Mouse (Mus musculus) spleen, postnatal 36 days (tissue): ENCODE results near the gene Mcl1.
"Not testable (repeated sequence)": the region's sequence is repeated elsewhere in the genome, so short reads cannot be mapped to it uniquely, and the experiment has no call there.

Experiments used
- DNase-seq, 2 experiments: peaks; one replicate each; pipeline ENCODE4 v3.0.0; 2022; ENCODE audit warnings: low spot score in 2 of 2, mixed read lengths in 1 of 2

Mcl1 gene

GRCm38 (mm10) chr3:95658236-95658867 is at the start of gene Mcl1:
Gene Mcl1 (plus strand): TSS chr3:95658788.
- peak; percentile 96 to 97 for DNase-seq

GRCm38 (mm10) chr3:95609195-95609594 is 49.4 kb upstream of the Mcl1 start:
- no peak for DNase-seq

GRCm38 (mm10) chr3:95613996-95614395 is 44.6 kb upstream of the Mcl1 start:
- DNase-seq = no peak

- no peak for DNase-seq
These were observed 40.1 kb upstream of the Mcl1 start for GRCm38 (mm10) chr3:95618511-95618910.

GRCm38 (mm10) chr3:95621241-95621640 is 37.3 kb upstream of the Mcl1 start:
- no peak for DNase-seq

- DNase-seq = not testable (repeated sequence)
These were observed 36.2 kb upstream of the Mcl1 start for GRCm38 (mm10) chr3:95622421-95622820.

GRCm38 (mm10) chr3:95623551-95623950 is 35.0 kb upstream of the Mcl1 start:
- no peak for DNase-seq

- DNase-seq = not testable (repeated sequence)
These were observed 34.5 kb upstream of the Mcl1 start for GRCm38 (mm10) chr3:95623991-95624515.

- DNase-seq = peak; percentile 98 to 99
These were observed 33.7 kb upstream of the Mcl1 start, which contains the start of gene Ensa for GRCm38 (mm10) chr3:95624628-95625503. Gene Ensa (plus strand): TSS chr3:95624993.

- DNase-seq = no peak
These were observed 30.8 kb upstream of the Mcl1 start for GRCm38 (mm10) chr3:95627763-95628162.

- DNase-seq = no peak
These were observed 28.8 kb upstream of the Mcl1 start for GRCm38 (mm10) chr3:95629755-95630154.

GRCm38 (mm10) chr3:95630856-95631255 is 27.7 kb upstream of the Mcl1 start:
- no peak for DNase-seq

- no peak for DNase-seq
These were observed 27.3 kb upstream of the Mcl1 start for GRCm38 (mm10) chr3:95631304-95631703.

GRCm38 (mm10) chr3:95632648-95633588 is 25.7 kb upstream of the Mcl1 start:
- DNase-seq = no peak

- DNase-seq = no peak
These were observed 23.0 kb upstream of the Mcl1 start for GRCm38 (mm10) chr3:95635636-95636035.

- no peak for DNase-seq
These were observed 22.5 kb upstream of the Mcl1 start for GRCm38 (mm10) chr3:95636072-95636471.

- DNase-seq = no peak
These were observed 18.9 kb upstream of the Mcl1 start for GRCm38 (mm10) chr3:95639694-95640093.

- peak in 1 of 2 experiments; percentile 3 for DNase-seq
These were observed 15.5 kb upstream of the Mcl1 start for GRCm38 (mm10) chr3:95643097-95643496.

- peak; percentile 88 to 90 for DNase-seq
These were observed 13.0 kb upstream of the Mcl1 start for GRCm38 (mm10) chr3:95645313-95646235.

- DNase-seq = no peak
These were observed 10.6 kb upstream of the Mcl1 start for GRCm38 (mm10) chr3:95648016-95648415.
